Mouse (Mus musculus) G1E-ER4 (cell line): ENCODE data around the gene Apba2. TPM values are rescaled to one million over a fixed set of nuclear protein-coding genes. Genes with fewer than 3 reads are reported as not detected.

Experiments
- GATA1 ChIP-seq: IDR thresholded peaks from one replicate; pipeline ENCODE4 v1.8.0; 2012; ENCODE audit warnings: low read length, inconsistent platforms
- polyA plus RNA-seq: library from polyadenylated mRNA; stranded (reverse); fragments of >175 nt; gene quantifications from 2 replicates; pipeline ENCODE4 v1.2.3, GENCODE M21; 2012

Gene Apba2
- polyA plus RNA-seq, 1 experiment, result not detected

DNA sequence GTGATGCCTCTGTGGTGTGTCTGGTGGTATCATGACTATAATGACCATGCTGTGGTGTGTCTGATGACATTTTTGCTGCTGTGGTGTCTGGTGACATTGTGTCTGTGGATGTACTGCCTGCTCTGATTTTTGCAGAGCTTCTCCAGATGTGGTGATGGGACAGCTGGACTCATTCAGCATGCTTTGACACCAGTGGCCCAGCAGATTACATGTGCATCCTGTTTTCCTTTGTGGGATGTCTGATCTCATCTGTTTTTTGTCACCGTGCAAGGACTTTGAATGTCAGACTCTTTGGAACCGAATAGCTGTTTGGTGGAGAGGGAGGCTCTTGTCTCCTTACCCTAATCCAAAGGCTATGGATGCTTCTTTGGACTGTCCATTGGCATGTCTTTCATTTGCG is 13.8 kb downstream of the Apba2 start:
- no peak for TF ChIP-seq GATA1

DNA sequence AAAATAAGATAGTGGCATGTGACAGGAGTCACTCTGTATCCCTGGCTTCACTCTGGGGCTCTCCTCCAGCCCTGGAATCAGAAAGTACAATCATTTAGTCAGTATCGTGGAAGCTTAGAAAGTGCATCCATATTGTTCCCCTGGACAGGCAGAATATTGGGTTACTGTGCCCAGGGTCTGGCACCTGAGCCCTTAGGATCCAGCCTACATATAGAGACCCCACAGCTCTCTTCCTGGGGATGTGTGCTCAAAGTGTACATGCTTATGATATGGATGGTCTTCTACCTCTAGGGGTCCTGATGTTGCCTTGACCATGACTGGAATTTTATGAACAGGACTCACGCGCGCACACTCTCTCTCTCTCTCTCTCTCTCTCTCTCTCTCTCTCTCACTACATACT is 14.4 kb downstream of the Apba2 start:
- TF ChIP-seq GATA1, result no peak

DNA sequence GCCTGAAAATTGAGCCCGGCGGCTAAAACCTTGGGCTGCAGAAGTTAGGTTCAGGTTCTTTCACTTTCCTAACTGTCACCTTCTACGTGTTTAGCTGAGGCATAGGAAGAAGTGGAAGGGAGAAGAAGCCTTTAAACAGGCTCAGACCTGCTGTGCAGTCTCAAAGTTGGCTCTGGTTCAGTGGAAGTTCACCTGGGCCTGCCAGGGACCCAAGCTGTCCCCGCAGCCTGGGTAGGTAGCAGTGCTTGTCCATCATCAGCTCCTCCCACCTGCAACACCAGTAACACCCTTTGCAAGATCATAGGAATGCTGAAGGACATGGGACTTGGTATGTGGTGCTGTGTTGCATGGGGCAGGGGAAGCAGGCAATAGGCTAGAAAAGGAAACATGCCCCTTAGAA is 17.6 kb downstream of the Apba2 start:
- no peak for TF ChIP-seq GATA1

DNA sequence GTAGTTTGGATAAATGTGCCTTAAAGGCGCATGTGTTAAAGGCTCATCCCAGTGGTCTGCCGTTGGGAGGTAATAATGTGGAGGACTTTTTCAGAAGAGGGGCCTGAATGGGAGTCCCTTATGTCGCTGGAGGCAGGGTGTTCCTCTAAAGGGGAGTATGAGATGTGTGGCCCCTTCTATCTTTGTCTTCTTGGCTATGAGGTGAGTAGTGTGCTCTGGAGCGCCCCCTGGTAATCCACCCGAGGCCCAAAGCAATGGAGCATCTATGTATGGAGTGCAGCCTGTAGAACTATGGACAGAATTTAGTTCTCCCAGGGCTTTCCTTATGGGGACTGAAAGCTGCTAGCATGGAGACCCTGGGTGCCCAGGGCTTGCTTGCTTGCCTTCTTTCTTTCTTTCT is 18.0 kb downstream of the Apba2 start:
- TF ChIP-seq GATA1, result no peak

GRCm38 (mm10) chr7:64521695-64522408 is 20.3 kb downstream of the Apba2 start:
- TF ChIP-seq GATA1, result no peak

- TF ChIP-seq GATA1, result no peak
These were observed 20.9 kb downstream of the Apba2 start for GRCm38 (mm10) chr7:64522409-64522730.

DNA sequence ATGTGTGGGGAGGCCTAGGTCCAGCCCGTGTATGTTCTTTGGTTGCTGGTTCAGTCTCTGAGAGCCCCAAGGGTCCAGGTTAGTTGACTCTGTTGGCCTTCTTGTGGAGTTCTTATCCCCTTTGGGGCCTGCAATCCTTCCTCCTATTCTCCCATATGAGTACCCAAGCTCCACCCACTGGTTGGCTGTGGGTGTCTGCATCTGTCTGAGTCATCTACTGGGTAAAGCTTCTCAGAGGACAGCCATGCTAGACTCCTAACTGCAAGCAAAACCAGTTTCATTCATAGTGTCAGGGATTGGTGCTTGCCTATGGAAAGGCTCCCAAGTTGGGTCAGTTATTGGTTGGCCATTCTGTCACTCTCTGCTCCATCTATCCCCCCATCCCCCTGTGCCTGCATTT is 29.8 kb downstream of the Apba2 start:
- TF ChIP-seq GATA1, result no peak

DNA sequence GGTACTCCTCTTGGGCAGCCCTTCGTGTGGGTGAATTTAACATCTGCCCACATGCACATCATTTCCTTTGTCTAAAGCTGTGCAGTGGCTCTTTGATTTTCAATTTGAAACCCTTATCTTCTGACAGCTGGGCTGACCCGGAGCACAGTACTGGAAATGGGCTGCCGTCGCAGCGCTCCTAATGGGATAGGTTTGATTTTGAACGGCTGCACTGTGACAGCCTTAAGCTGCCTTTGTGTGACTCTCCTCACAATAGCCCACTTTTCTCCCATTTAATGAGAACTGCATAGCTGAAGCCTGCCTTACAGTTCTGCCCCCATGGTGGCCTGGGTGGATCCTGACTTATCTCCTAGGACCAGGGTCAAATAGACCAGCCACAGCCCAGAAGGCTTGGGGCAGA is 31.9 kb downstream of the Apba2 start:
- TF ChIP-seq GATA1, result no peak

GRCm38 (mm10) chr7:64535269-64535668 is 33.8 kb downstream of the Apba2 start:
- no peak for TF ChIP-seq GATA1

- TF ChIP-seq GATA1, result no peak
These were observed 38.1 kb downstream of the Apba2 start for GRCm38 (mm10) chr7:64539450-64540148.

- TF ChIP-seq GATA1, result no peak
These were observed 45.3 kb downstream of the Apba2 start for GRCm38 (mm10) chr7:64546801-64547200.

GRCm38 (mm10) chr7:64550856-64551255 is 49.4 kb downstream of the Apba2 start:
- no peak for TF ChIP-seq GATA1

DNA sequence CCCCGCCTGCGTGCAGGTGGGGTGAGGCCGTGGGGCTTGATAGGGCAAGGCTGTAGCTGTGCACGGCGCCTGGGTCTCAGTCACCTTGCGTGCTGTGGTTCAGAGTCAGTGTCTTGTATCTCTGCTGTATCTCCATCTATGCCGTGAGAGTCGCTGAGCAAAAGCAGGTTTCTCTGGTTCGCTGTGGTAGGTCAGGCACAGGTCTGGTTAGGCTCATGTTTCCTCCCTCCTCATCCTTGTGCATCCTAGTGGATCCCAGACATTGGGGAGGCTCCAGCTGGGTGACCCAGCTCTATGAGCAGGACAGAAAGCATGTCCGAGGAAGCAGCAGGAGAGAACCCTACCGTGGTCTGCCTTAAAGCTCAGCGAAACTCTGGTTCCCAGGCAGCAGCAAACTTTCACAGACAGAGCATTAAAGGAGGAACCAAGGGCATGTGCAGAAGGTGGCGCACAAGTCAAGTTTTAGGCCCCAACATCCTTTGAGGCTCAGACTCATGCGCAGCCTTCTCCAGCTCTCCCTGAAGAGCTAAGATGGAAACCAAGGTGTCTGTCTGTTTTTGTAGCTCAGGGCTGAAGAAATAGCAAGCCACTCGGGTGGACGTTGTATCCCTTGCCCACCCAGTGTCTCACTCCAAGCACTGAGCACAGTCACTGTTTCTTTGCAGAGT is 51.2 kb downstream of the Apba2 start:
- no peak for TF ChIP-seq GATA1

GRCm38 (mm10) chr7:64561711-64562498 is 60.4 kb downstream of the Apba2 start:
- TF ChIP-seq GATA1, result no peak

- TF ChIP-seq GATA1, result no peak
These were observed 63.5 kb downstream of the Apba2 start for GRCm38 (mm10) chr7:64564891-64565571.
